Mouse (Mus musculus): ENCODE results near the gene Ces2c.
A peak's percentile ranks its signal among the peaks of the same experiment; 100 is the strongest.
"Not testable (repeated sequence)": the region's sequence is repeated elsewhere in the genome, so short reads cannot be mapped to it uniquely, and the experiment has no call there.

The Ces2c gene

GRCm38 (mm10) chr8:104846831-104847230 is at the start of gene Ces2c:
Gene Ces2c (plus strand): TSS chr8:104847068.
- DNase-seq, result no peak

GRCm38 (mm10) chr8:104799385-104799784 is 47.5 kb upstream of the Ces2c start:
- DNase-seq, result no peak

GRCm38 (mm10) chr8:104806127-104806526 is 40.7 kb upstream of the Ces2c start:
- DNase-seq, result no peak

- no peak for DNase-seq
These were observed 38.1 kb upstream of the Ces2c start for GRCm38 (mm10) chr8:104808542-104809413.

GRCm38 (mm10) chr8:104809436-104809835 is 37.4 kb upstream of the Ces2c start:
- DNase-seq, result no peak

GRCm38 (mm10) chr8:104826912-104827311 is 20.0 kb upstream of the Ces2c start:
- DNase-seq, result peak; percentile 33

- no peak for DNase-seq
These were observed 18.6 kb upstream of the Ces2c start for GRCm38 (mm10) chr8:104828221-104828620.

- peak; percentile 15 for DNase-seq
These were observed 15.4 kb upstream of the Ces2c start, which contains the start of gene Ces2b for GRCm38 (mm10) chr8:104831440-104831839. Gene Ces2b (plus strand): TSS chr8:104831572.

GRCm38 (mm10) chr8:104841360-104842078 is 5.3 kb upstream of the Ces2c start:
- DNase-seq, result no peak

GRCm38 (mm10) chr8:104847741-104848462 is 1.0 kb downstream of the Ces2c start:
- no peak for DNase-seq

GRCm38 (mm10) chr8:104866844-104867531 is 20.1 kb downstream of the Ces2c start:
- not testable (repeated sequence) for DNase-seq

- DNase-seq, result not testable (repeated sequence)
These were observed 22.0 kb downstream of the Ces2c start for GRCm38 (mm10) chr8:104868876-104869275.

GRCm38 (mm10) chr8:104886223-104886926 is 39.5 kb downstream of the Ces2c start:
- not testable (repeated sequence) for DNase-seq

GRCm38 (mm10) chr8:104901746-104902145 is 54.9 kb downstream of the Ces2c start:
- no peak for DNase-seq

All from lung, postnatal 36 days (tissue).